Mouse (Mus musculus) heart, postnatal 36 days (tissue): ENCODE measurements around the gene Ankle1. TPM values are rescaled to one million over a fixed set of nuclear protein-coding genes. Genes with fewer than 3 reads are reported as not detected.

Source experiments
- DNase-seq, 2 experiments: peaks; one replicate each; pipeline ENCODE4 v3.0.0; 2021 to 2022
- intact Hi-C: fragments of 180-260 bp; cut with DNase I; formaldehyde crosslinking; loops from one replicate; pipeline ENCODE4 v1.15.1; 2025
- total RNA-seq, 2 experiments: library from RNA; stranded (reverse); gene quantifications; 2 replicates each; pipeline ENCODE4 v1.2.3; 2021

The Ankle1 gene
- under 1 TPM; 0.19 to 0.39 TPM for total RNA-seq

- intact Hi-C loops, result loop anchor here (1.0 to 2.0 kb wide), 2 partner anchors 34 to 65 kb away; partner anchors contain the start of gene Ocel1
- peak; percentile 99 for DNase-seq
Observed at GRCm38 (mm10) chr8:71405401-71406098, at the start of gene Ankle1. Gene Ankle1 (plus strand): TSS chr8:71406010.

- no peak for DNase-seq
- intact Hi-C loops, result no loop called here
Observed at GRCm38 (mm10) chr8:71358026-71358425, 47.8 kb upstream of the Ankle1 start.

- peak; percentile 93 for DNase-seq
- intact Hi-C loops, result loop anchor here (5.0 kb wide), 2 partner anchors 95 to 120 kb away; partner anchors contain the start of genes Abhd8, Ano8, Gtpbp3 and Mrpl34
Observed at GRCm38 (mm10) chr8:71366771-71367528, 38.9 kb upstream of the Ankle1 start, which contains the start of gene Use1. Gene Use1 (plus strand): TSS chr8:71366848.

- DNase-seq, result no peak
- intact Hi-C loops, result loop anchor here (5.0 kb wide), 2 partner anchors 95 to 120 kb away; partner anchors contain the start of genes Abhd8, Ano8, Gtpbp3 and Mrpl34
Observed at GRCm38 (mm10) chr8:71367529-71368176, 38.2 kb upstream of the Ankle1 start.

- intact Hi-C loops, result loop anchor here (5.0 kb wide), 2 partner anchors 94 to 119 kb away; partner anchors contain the start of genes Abhd8, Ano8, Gtpbp3 and Mrpl34
- DNase-seq, result no peak
Observed at GRCm38 (mm10) chr8:71368366-71368765, 37.4 kb upstream of the Ankle1 start.

GRCm38 (mm10) chr8:71369040-71369718 lies 36.6 kb upstream of the Ankle1 start:
- intact Hi-C loops, result loop anchor here (5.0 kb wide), 2 partner anchors 93 to 118 kb away; partner anchors contain the start of genes Abhd8, Ano8, Gtpbp3 and Mrpl34
- no peak for DNase-seq

- no peak for DNase-seq
- intact Hi-C loops, result loop anchor here (1.0 kb wide), 1 partner anchor 36 kb away; the partner anchor contains the start of gene Ankle1
Observed at GRCm38 (mm10) chr8:71370711-71371235, 35.0 kb upstream of the Ankle1 start.

GRCm38 (mm10) chr8:71371236-71371848 lies 34.5 kb upstream of the Ankle1 start, which contains the start of gene Ocel1:
Gene Ocel1 (plus strand): TSS chr8:71371298.
- intact Hi-C loops, result loop anchor here (1.0 kb wide), 1 partner anchor 35 kb away; the partner anchor contains the start of gene Ankle1
- peak; percentile 96 to 99 for DNase-seq

- DNase-seq, result no peak
- intact Hi-C loops, result no loop called here
Observed at GRCm38 (mm10) chr8:71372427-71372826, 33.4 kb upstream of the Ankle1 start.

GRCm38 (mm10) chr8:71373000-71373399 lies 32.8 kb upstream of the Ankle1 start:
- intact Hi-C loops, result no loop called here
- no peak for DNase-seq

- intact Hi-C loops, result no loop called here
- DNase-seq, result no peak
Observed at GRCm38 (mm10) chr8:71374616-71375206, 31.1 kb upstream of the Ankle1 start.

- no peak for DNase-seq
- intact Hi-C loops, result no loop called here
Observed at GRCm38 (mm10) chr8:71375581-71376422, 30.0 kb upstream of the Ankle1 start.

- no peak for DNase-seq
- intact Hi-C loops, result no loop called here
Observed at GRCm38 (mm10) chr8:71376423-71377030, 29.3 kb upstream of the Ankle1 start.

GRCm38 (mm10) chr8:71379008-71379407 lies 26.8 kb upstream of the Ankle1 start:
- intact Hi-C loops, result no loop called here
- DNase-seq, result no peak

- DNase-seq, result no peak
- intact Hi-C loops, result no loop called here
Observed at GRCm38 (mm10) chr8:71379512-71380075, 26.2 kb upstream of the Ankle1 start.

GRCm38 (mm10) chr8:71380178-71381171 lies 25.3 kb upstream of the Ankle1 start:
- intact Hi-C loops, result no loop called here
- DNase-seq, result peak; percentile 43 to 52
